Mouse (Mus musculus) liver, embryonic 14.5 days (tissue): ENCODE results near the gene Vsig10. TPM values are rescaled to one million over a fixed set of nuclear protein-coding genes. Genes with fewer than 3 reads are reported as not detected.

ENCODE experiments used
- ATAC-seq: fragments of 200-750 bp; cut with Nextera tagmentation; 2 replicates; pipeline ENCODE4 v1.8.0; 2017; ENCODE audit warnings: moderate number of reproducible peaks, mild to moderate bottlenecking, moderate library complexity; ENCODE audit not compliant: insufficient read depth
- DNase-seq, 3 experiments: peaks; one replicate each; pipeline ENCODE4 v3.0.0-alpha.2; 2012 to 2013; ENCODE audit warnings: low read depth in 3 of 3, low spot score in 3 of 3
- H3K27ac ChIP-seq: fragments of 300-500 bp; sonication (generic); 2 replicates; pipeline ENCODE4 v1.5.1; 2014; ENCODE audit warnings: moderate library complexity, mild to moderate bottlenecking, control low read depth, inconsistent platforms
- H3K27me3 ChIP-seq: fragments of 300-500 bp; sonication (generic); 2 replicates; pipeline ENCODE4 v1.6.1; 2014; ENCODE audit warnings: mild to moderate bottlenecking, low read length, moderate library complexity; ENCODE audit not compliant: control insufficient read depth, insufficient read depth
- H3K36me3 ChIP-seq: fragments of 300-500 bp; sonication (generic); replicated peaks from 2 replicates; pipeline ENCODE4 v1.6.1; 2014; ENCODE audit warnings: low read depth; ENCODE audit not compliant: control insufficient read depth, insufficient read depth
- H3K4me1 ChIP-seq, 2 experiments: fragments of 200-500 bp in 1 of 2; fragments of 300-500 bp in 1 of 2; sonication (generic) in 1 of 2; replicated peaks; 2 replicates each; pipeline ENCODE4 v1.6.1; 2012 to 2014; ENCODE audit warnings: antibody characterized with exemption in 1 of 2, inconsistent platforms in 1 of 2, low read length in 1 of 2; ENCODE audit not compliant: control insufficient read depth in 2 of 2, insufficient read depth in 2 of 2
- H3K4me2 ChIP-seq: fragments of 300-500 bp; sonication (generic); 2 replicates; pipeline ENCODE4 v1.6.1; 2014; ENCODE audit warnings: low read depth, mild to moderate bottlenecking, control low read depth, moderate library complexity
- H3K4me3 ChIP-seq, 2 experiments: fragments of 200-500 bp in 1 of 2; fragments of 300-500 bp in 1 of 2; sonication (generic) in 1 of 2; 2 replicates each; pipeline ENCODE4 v1.5.1; 2012 to 2014; ENCODE audit warnings: low read depth in 2 of 2, low read length in 2 of 2, mild to moderate bottlenecking in 2 of 2, control low read depth in 1 of 2, inconsistent platforms in 1 of 2, moderate library complexity in 1 of 2; ENCODE audit not compliant: insufficient read depth in 1 of 2
- H3K9ac ChIP-seq: fragments of 300-500 bp; sonication (generic); replicated peaks from 2 replicates; pipeline ENCODE4 v1.6.1; 2014; ENCODE audit warnings: mild to moderate bottlenecking, control low read depth, moderate library complexity
- H3K9me3 ChIP-seq: fragments of 300-500 bp; sonication (generic); 2 replicates; pipeline ENCODE4 v1.6.1; 2016; ENCODE audit warnings: low read length, mixed read lengths; ENCODE audit not compliant: control insufficient read depth
- CTCF ChIP-seq: IDR thresholded peaks from 2 replicates; pipeline ENCODE4 v1.5.1; 2016; ENCODE audit warnings: antibody characterized with exemption, low read depth, control low read depth
- EP300 ChIP-seq: IDR thresholded peaks from 2 replicates; pipeline ENCODE4 v1.6.1; 2016; ENCODE audit warnings: antibody characterized with exemption, low read depth
- WGBS: fragments of 180-500 bp; shearing (Covaris S2); extraction: QIAGEN DNeasy Blood & Tissue Kit; methylation state at CpG from one replicate; pipeline ENCODE4 v1.1.7; 2014; ENCODE audit not compliant: insufficient replicate concordance; 5-methylcytosine and 5-hydroxymethylcytosine counted together
- polyA plus RNA-seq, 2 experiments: library from polyadenylated mRNA; depleted of rRNA in 1 of 2; stranded (reverse) in 1 of 2; unstranded in 1 of 2; fragments of >200 nt; fragmentation: Nextera tagmentation in 1 of 2; extraction: Ambion mirVana in 1 of 2; gene quantifications; 2 replicates each; pipeline versions ENCODE4 v1.2.1 to v1.2.3; 2012 to 2014

Gene Vsig10
- polyA plus RNA-seq, 2 experiments: 0.60 to 0.84 TPM

DNA sequence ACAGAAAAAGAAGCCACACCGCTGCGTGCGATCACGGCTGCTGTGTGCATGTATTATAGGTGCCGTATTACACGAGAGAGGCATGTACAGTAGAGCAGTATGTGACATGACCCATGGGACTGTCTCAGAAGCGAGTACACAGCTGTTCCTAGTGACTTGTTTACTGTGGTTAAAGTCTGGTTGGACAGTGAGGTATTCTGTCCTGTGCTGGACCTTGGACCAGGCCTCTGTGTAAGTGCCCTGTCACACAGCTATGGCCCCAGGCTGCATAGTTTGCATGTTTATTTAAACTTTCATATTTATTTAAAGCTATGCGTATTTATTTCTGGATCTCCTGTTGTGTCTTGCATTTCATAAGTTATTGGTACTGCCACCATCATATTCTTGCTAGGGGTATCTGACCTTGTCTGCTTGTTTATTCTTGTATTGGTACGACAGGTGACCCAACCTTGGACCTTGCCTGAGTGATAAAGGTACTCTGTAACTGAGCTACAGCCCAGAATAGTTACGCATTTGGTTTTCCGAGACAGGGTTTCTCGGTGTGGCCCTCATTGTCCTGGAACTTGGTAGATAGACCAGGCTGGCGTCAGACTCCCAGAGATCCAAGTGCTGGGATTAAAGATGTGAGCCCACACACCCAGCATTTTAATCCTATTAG is 47.1 kb downstream of the Vsig10 start:
- no peak for DNase-seq
- WGBS: 70% methylated on average over 13 of the region's 13 CpGs
- no peaks in the 10 kb centered on the region; the same call in 1 of the 2 replicates for H3K36me3 ChIP-seq

DNA sequence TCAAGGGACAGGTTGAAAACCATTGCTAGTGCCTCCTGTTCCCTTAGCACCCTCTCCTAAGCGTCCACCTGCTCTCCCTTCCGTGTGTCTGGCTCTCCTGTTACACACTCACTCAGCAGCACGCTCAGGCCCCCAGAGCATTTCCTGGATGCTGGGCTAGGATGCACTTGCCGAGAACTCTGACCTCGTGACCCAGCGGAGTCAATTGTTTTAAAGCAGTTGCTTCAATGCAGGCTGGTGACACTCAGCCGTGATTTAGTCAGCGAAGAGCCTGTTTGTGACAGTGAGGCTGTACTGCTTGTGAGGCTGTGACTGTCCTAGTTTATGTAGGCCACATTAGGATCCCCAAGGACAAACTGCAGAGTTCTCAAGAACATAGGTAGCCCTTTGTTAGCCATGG is 48.3 kb downstream of the Vsig10 start:
- TF ChIP-seq EP300 (no peak), CTCF (no peak)
- H3K9me3 ChIP-seq: no peaks in the 10 kb centered on the region
- H3K36me3 ChIP-seq: no peaks in the 10 kb centered on the region; the same call in 1 of the 2 replicates
- ATAC-seq (no peak), DNase-seq (no peak)
- WGBS: 55% methylated on average over 8 of the region's 8 CpGs
- H3K27ac ChIP-seq: no peak overlapping the region
- H3K9ac ChIP-seq: no peak overlapping the region
- peaks cover 0 to 16% of the 10 kb centered on the region in 2 experiments; a peak in 2 of 4 replicates for H3K4me1 ChIP-seq
- no peak overlapping the region for H3K4me2 ChIP-seq
- no peak overlapping the region for H3K4me3 ChIP-seq
- no peaks in the 10 kb centered on the region for H3K27me3 ChIP-seq

More for the DNA sequence above, 47.1 kb downstream of the Vsig10 start:
- no peaks in the 10 kb centered on the region for H3K27me3 ChIP-seq
- no peaks in the 10 kb centered on the region for H3K9me3 ChIP-seq
- H3K9ac ChIP-seq: no peak overlapping the region
- peak overlapping the region; percentile 51 for H3K27ac ChIP-seq
- H3K4me2 ChIP-seq: no peak overlapping the region
- TF ChIP-seq CTCF: no peak
- TF ChIP-seq EP300: no peak
- H3K4me3 ChIP-seq: no peak overlapping the region
- peaks cover 2 to 21% of the 10 kb centered on the region in 2 experiments for H3K4me1 ChIP-seq
- ATAC-seq: peak; percentile 78

DNA sequence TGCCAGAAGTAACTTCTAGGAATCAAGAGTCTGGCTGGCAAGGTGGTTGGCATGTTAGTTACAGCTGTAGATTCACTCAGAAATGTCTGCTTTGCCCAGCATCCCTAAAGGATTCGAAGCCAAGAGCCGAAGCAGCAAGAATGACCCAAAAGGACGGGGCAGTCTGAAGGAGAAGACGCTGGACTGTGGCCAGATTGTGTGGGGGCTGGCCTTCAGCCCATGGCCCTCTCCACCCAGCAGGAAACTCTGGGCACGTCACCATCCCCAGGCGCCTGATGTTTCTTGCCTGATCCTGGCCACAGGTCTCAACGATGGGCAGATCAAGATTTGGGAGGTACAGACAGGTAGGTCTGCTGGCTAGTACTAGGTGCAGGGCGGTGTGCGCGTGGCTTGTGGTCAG is 51.7 kb downstream of the Vsig10 start:
- DNase-seq (no peak), ATAC-seq (no peak)
- H3K4me2 ChIP-seq: no peak overlapping the region
- no peaks in the 10 kb centered on the region for H3K27me3 ChIP-seq
- no peaks in the 10 kb centered on the region for H3K36me3 ChIP-seq
- 66% methylated on average over 10 of the region's 10 CpGs for WGBS
- no peak for TF ChIP-seq EP300
- TF ChIP-seq CTCF: no peak
- no peak overlapping the region for H3K9ac ChIP-seq
- no peak overlapping the region for H3K27ac ChIP-seq
- no peak overlapping the region for H3K4me3 ChIP-seq
- peaks cover 0 to 7% of the 10 kb centered on the region in 2 experiments; a peak in 2 of 4 replicates for H3K4me1 ChIP-seq
- no peaks in the 10 kb centered on the region for H3K9me3 ChIP-seq

DNA sequence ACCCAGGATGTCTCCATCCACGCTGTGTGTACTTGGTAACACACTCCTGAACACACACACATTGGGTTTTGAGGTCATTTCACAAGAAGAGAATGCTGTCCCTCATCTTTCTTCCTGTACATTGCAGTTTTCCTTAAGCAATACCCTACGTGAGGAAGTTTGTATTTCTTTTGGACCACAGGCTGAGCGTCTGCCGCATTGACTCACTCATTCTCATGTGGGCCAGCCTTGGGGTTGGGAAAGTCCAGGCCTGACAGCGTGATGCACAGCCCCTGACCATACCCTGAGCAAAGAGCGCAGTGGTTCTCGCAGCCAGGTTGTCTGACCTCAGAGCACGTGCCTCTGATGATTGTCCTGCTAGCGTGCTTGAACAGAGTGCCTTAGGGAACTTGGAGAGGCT is 54.5 kb downstream of the Vsig10 start:
- Histone ChIP-seq H3K36me3 (no peaks in the 10 kb centered on the region; the same call in 1 of the 2 replicates), H3K4me1 (no peaks in the 10 kb centered on the region), H3K27ac (no peak overlapping the region), H3K9me3 (no peaks in the 10 kb centered on the region), H3K4me3 (no peak overlapping the region), H3K27me3 (no peaks in the 10 kb centered on the region), H3K9ac (no peak overlapping the region), H3K4me2 (no peak overlapping the region)
- ATAC-seq (no peak), DNase-seq (no peak)
- 77% methylated on average over 9 of the region's 9 CpGs for WGBS
- TF ChIP-seq CTCF: no peak
- no peak for TF ChIP-seq EP300

DNA sequence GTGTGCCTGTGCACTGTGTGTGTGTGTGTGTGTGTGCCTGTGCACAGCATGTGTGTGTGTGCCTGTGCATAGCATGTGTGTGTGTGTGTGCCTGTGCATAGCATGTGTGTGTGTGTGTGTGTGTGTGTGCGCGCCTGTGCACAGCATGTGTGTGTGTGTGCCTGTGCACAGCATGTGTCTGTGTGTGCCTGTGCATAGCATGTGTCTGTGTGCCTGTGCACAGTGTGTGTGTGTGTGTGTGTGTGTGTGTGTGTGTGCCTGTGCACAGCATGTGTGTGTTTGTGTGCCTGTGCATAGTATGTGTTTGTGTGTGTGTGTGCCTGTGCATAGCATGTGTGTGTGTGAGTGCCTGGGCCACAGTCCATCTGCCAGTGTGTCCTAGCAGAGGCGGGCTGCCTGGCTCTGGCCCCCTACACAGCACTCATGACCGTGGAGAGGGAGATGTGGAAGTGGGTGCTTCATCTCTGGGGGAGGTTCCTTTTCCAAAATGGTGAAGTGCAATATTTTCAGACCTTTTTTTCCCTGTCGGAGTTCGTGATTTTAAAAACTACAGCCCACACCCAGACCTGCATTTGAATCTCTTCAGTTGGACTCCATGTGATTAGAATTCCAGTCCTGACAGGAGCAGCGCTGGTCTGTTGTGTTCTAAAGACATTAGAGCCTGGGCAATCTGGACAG is 55.6 kb downstream of the Vsig10 start:
- H3K9ac ChIP-seq: no peak overlapping the region
- no peak for ATAC-seq
- WGBS: 70% methylated on average over 7 of the region's 7 CpGs
- H3K9me3 ChIP-seq: no peaks in the 10 kb centered on the region
- H3K4me1 ChIP-seq: no peaks in the 10 kb centered on the region
- no peak overlapping the region for H3K27ac ChIP-seq
- H3K4me2 ChIP-seq: no peak overlapping the region
- H3K27me3 ChIP-seq: no peaks in the 10 kb centered on the region
- DNase-seq: no peak
- no peak overlapping the region for H3K4me3 ChIP-seq
- TF ChIP-seq CTCF: no peak
- TF ChIP-seq EP300: no peak
- peaks cover 9% of the 10 kb centered on the region for H3K36me3 ChIP-seq
